Mouse (Mus musculus): Measurements from ENCODE around the gene Rgs14. TPM values are rescaled to one million over a fixed set of nuclear protein-coding genes. Genes with fewer than 3 reads are reported as not detected.
A peak's percentile ranks its signal among the peaks of the same experiment; 100 is the strongest.

Gene Rgs14
- polyA plus RNA-seq, 1 experiment from 2014 or later: 0.39 TPM

DNA sequence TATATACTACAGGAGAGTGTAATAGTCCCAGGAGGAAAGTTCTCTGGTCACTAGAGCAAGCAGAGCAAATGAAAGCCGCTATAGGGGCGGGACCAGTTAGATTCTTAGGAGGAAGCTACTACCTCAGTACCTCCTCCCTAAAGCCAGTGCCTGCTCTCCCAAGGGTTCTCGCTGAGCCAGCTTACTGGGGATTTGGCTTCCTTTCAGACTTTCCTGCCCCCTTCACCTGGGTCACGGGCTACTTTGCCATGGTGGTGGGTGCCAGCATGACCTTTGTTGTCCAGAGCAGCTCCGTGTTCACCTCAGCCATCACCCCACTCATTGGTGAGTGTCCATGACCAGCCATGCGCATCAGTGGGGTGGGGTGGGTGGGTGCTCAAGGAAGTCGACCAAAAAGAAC, 42.3 kb downstream of the Rgs14 start:
- 71% methylated on average over 7 of the region's 7 CpGs for WGBS
- Histone ChIP-seq H3K27me3 (peaks cover 22% of the 10 kb centered on the region), H3K9ac (replicated peaks) (no peak overlapping the region), H3K27ac (no peak overlapping the region), H3K4me1 (replicated peaks) (peaks cover 6% of the 10 kb centered on the region), H3K36me3 (no peaks in the 10 kb centered on the region), H3K4me2 (replicated peaks) (no peak overlapping the region), H3K4me3 (replicated peaks) (no peak overlapping the region), H3K9me3 (no peaks in the 10 kb centered on the region)
- ATAC-seq: no peak

DNA sequence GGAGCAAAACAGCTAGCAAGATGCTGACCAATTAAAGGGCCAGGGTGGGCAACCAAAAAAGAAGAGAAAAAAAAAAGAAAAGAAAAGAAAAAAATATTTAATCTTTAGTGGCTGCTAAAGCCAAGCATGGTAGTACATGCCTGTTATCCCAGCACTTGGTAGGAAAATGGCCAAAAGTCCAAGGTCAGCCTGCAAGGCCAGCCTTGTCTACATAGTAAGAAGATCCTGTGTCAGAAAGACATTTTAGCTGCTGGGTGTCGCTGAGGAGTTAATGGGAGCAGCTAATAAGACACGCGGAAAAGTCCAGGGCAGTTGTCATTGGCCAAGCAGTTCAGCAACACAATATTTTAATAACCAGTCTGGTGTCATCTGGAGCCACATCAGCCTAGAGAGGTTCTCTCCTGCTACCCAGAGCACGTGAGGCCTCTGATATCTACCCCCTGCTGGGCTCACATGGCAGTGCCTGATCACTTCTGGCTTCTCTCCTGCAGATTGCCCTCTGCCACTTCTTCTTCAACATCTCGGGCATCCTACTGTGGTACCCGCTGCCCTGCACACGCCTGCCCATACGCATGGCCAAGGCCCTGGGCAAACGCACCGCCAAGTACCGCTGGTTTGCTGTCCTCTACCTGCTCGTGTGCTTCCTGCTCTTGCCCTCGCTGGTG, 43.2 kb downstream of the Rgs14 start:
- 83% methylated on average over 13 of the region's 13 CpGs for WGBS
- Histone ChIP-seq H3K4me2 (replicated peaks) (no peak overlapping the region), H3K4me3 (replicated peaks) (no peak overlapping the region), H3K9ac (replicated peaks) (no peak overlapping the region), H3K27me3 (peaks cover 28% of the 10 kb centered on the region), H3K27ac (no peak overlapping the region), H3K36me3 (no peaks in the 10 kb centered on the region), H3K4me1 (replicated peaks) (peaks cover 7% of the 10 kb centered on the region), H3K9me3 (no peaks in the 10 kb centered on the region)
- ATAC-seq: no peak

- no peak for ATAC-seq
- Histone ChIP-seq H3K4me3 (replicated peaks) (no peak overlapping the region), H3K4me2 (replicated peaks) (no peak overlapping the region), H3K9ac (replicated peaks) (no peak overlapping the region), H3K9me3 (no peaks in the 10 kb centered on the region), H3K27ac (no peak overlapping the region), H3K27me3 (peaks cover 34% of the 10 kb centered on the region), H3K4me1 (replicated peaks) (peaks cover 12% of the 10 kb centered on the region), H3K36me3 (no peaks in the 10 kb centered on the region)
- 85% methylated on average over 12 of the region's 12 CpGs for WGBS
Observed at GRCm38 (mm10) chr13:55413333-55413732, 43.8 kb downstream of the Rgs14 start.

- Histone ChIP-seq H3K4me1 (replicated peaks) (peaks cover 13% of the 10 kb centered on the region), H3K36me3 (no peaks in the 10 kb centered on the region), H3K4me3 (replicated peaks) (peak within 1 kb of the TSS; percentile 41), H3K9ac (replicated peaks) (peak within 1 kb of the TSS; percentile 66), H3K27me3 (peaks cover 49% of the 10 kb centered on the region), H3K4me2 (replicated peaks) (peak within 1 kb of the TSS; percentile 61), H3K9me3 (no peaks in the 10 kb centered on the region), H3K27ac (no peak within 1 kb of the TSS)
- peak; percentile 71 for ATAC-seq
- WGBS: 7% methylated on average over 41 of the region's 41 CpGs
Observed at GRCm38 (mm10) chr13:55414743-55415380, 45.3 kb downstream of the Rgs14 start, which contains the start of gene Pfn3. Pfn3 (minus strand) TSS chr13:55415232.

DNA sequence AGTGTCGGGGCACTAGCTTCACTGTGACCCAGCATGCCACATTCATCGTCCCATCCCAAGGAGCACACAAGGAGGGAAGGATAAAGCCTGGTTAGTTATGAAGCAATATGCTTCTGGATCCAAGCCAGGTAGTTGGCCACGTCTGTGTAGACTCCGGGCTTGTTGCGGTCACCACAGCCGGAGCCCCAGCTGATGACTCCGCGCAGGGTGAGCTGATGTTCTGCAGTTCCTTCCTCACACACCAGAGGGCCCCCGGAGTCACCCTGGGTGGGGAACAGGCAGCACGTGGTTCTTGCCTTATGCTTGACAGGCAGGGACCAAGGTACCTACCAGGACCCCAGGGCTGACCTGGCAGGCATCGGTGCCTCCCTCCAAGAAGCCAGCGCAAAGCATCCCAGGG, 48.5 kb downstream of the Rgs14 start:
- Histone ChIP-seq H3K9ac (replicated peaks) (peak overlapping the region; percentile 16; the same call in 1 of the 2 replicates), H3K4me3 (replicated peaks) (no peak overlapping the region; the same call in 1 of the 2 replicates), H3K4me1 (replicated peaks) (peaks cover 27% of the 10 kb centered on the region), H3K27me3 (peaks cover 77% of the 10 kb centered on the region), H3K4me2 (replicated peaks) (peak overlapping the region; percentile 30), H3K36me3 (no peaks in the 10 kb centered on the region), H3K9me3 (no peaks in the 10 kb centered on the region), H3K27ac (no peak overlapping the region)
- peak; percentile 62 for ATAC-seq
- WGBS: 10% methylated on average over 12 of the region's 12 CpGs

DNA sequence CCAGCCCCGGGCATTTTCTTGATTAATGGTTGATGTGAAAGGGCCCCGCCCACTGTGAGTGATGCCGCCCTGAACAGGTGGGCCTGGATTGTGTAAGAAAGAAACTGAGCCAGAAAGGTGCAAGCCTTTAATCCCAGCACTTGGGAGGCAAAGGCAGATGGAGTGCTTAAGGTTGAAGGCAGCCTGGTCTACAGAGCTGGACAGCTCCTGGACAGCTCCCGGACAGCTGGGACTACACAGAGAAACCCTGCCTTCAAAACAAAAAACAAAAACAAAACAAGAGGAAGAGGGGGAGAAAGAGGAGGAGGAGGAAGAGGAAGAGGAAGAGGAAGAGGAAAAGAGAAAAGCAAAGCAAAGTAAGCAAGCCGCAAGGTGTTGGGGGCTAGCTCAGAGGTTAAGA, 49.6 kb downstream of the Rgs14 start:
- no peak for ATAC-seq
- Histone ChIP-seq H3K27me3 (peaks cover 66% of the 10 kb centered on the region), H3K27ac (no peak overlapping the region), H3K9me3 (no peaks in the 10 kb centered on the region), H3K4me2 (replicated peaks) (no peak overlapping the region), H3K4me1 (replicated peaks) (peaks cover 27% of the 10 kb centered on the region), H3K4me3 (replicated peaks) (no peak overlapping the region), H3K9ac (replicated peaks) (no peak overlapping the region), H3K36me3 (no peaks in the 10 kb centered on the region)
- WGBS: 89% methylated on average over 5 of the region's 5 CpGs

DNA sequence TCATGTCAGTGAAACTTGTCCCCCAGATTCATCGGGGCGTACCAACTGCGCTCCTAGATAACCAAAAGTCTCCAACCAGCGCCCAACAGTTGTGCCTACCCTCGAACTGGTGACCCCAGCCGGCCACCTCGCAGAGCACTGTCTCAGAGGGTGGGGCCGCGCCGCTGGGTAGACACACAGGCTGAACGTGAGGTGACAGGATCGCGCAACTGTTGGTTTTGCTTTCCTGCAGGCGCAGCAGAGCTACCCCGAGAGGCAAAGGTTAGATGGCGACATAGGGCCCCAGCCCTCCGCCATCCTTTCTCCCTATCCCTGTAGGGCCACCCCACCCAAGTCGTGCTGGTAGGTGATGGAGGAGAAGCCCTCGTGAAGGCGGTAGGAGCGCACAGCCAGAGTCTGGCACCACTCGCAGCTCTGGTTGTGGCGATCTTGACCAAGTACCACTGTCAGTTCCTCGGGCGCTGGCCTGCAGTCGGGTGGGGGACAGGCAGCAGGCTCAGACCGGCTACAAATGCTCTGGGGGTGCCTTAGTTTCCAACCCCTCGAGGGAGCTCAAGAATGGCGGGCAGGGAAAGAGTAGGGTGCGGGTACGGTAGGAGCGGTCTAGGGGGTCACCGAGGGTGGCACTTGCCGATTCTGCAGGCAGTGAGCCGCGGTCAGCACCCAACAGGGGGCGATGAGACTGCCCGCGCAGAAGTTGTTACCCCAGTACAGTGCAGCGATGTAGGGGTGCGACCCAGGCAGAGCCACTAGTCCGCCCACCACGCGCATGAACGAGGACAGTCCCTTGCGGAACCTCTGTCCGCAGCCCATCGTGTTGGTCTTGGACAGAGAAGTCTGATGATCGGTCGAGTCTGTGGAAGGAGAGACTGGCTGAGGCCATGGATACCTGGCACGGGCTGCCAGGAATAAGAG, 50.7 kb downstream of the Rgs14 start:
- Histone ChIP-seq H3K36me3 (no peaks in the 10 kb centered on the region), H3K27ac (no peak overlapping the region), H3K4me3 (replicated peaks) (peak overlapping the region; percentile 16), H3K4me1 (replicated peaks) (peaks cover 20% of the 10 kb centered on the region), H3K9me3 (no peaks in the 10 kb centered on the region), H3K9ac (replicated peaks) (no peak overlapping the region; the same call in 1 of the 2 replicates), H3K27me3 (peaks cover 57% of the 10 kb centered on the region), H3K4me2 (replicated peaks) (peak overlapping the region; percentile 44; the same call in 1 of the 2 replicates)
- no peak; the same call in 1 of the 2 replicates for ATAC-seq
- WGBS: 31% methylated on average over 51 of the region's 51 CpGs

DNA sequence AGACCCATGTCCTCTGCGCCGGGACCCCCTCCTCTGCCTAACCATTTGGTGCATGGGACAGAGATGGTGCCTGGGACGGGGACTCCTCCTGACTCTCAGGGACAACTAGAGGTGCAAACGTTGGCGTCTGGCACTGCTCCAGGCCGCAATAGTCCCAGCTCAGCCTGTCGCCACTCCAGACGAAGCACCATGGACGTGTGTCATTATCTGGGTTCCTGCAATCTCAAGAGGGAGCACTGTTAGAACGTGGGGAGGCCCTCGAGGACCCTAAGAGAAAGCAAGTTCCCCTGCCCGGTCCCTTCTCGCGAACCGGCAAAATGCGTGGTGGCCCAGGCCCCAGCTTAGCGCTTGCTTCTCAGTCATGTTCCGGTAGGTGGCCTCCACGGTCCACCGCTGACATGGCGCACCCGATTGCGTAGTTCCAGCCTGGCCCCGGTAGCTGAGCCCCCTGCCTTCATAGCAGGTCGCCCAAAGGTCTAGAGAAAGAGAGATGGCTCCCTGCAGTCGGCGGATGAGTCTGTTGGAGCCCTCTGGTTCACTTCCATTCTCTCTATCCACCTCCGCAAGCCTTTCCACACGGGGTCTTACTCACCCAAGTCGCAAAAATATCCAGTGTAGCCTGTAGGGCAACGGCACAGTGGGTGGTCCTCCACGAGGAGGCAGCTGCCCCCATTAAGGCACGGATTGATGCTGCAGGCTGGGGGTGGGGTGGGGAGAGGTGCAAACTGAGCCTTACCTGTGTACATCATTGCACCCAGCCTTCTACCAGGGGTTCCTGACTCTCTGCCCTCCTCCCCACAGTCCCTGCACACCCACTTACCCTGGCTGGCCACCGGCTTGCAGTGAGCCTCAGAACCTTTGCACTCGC, 51.6 kb downstream of the Rgs14 start:
- Histone ChIP-seq H3K4me1 (replicated peaks) (peaks cover 20% of the 10 kb centered on the region), H3K36me3 (no peaks in the 10 kb centered on the region), H3K9me3 (no peaks in the 10 kb centered on the region), H3K4me2 (replicated peaks) (peak overlapping the region; percentile 44), H3K27me3 (peaks cover 57% of the 10 kb centered on the region), H3K4me3 (replicated peaks) (peak overlapping the region; percentile 16), H3K27ac (no peak overlapping the region), H3K9ac (replicated peaks) (no peak overlapping the region; the same call in 1 of the 2 replicates)
- 17% methylated on average over 35 of the region's 35 CpGs for WGBS
- peak; percentile 74 for ATAC-seq

- no peak for ATAC-seq
- Histone ChIP-seq H3K36me3 (no peaks in the 10 kb centered on the region), H3K27ac (no peak within 1 kb of the TSS), H3K4me1 (replicated peaks) (no peaks in the 10 kb centered on the region), H3K27me3 (peaks cover 20% of the 10 kb centered on the region), H3K4me2 (replicated peaks) (no peak within 1 kb of the TSS), H3K4me3 (replicated peaks) (no peak within 1 kb of the TSS), H3K9ac (replicated peaks) (no peak within 1 kb of the TSS), H3K9me3 (no peaks in the 10 kb centered on the region)
- WGBS: 97% methylated on average over 10 of the region's 10 CpGs
Observed at GRCm38 (mm10) chr13:55426613-55427012, 57.1 kb downstream of the Rgs14 start, which contains the start of gene F12. F12 (minus strand) TSS chr13:55426793.

GRCm38 (mm10) chr13:55429226-55429888, 59.8 kb downstream of the Rgs14 start:
- H3K4me2 ChIP-seq (replicated peaks): no peak overlapping the region
- H3K27me3 ChIP-seq: peaks cover 7% of the 10 kb centered on the region; the same call in 1 of the 2 replicates
- H3K9me3 ChIP-seq: no peaks in the 10 kb centered on the region
- no peak overlapping the region for H3K9ac ChIP-seq (replicated peaks)
- no peak overlapping the region for H3K27ac ChIP-seq
- 80% methylated on average over 12 of the region's 12 CpGs for WGBS
- no peaks in the 10 kb centered on the region for H3K4me1 ChIP-seq (replicated peaks)
- no peak for ATAC-seq
- H3K36me3 ChIP-seq: no peaks in the 10 kb centered on the region
- H3K4me3 ChIP-seq (replicated peaks): no peak overlapping the region

DNA sequence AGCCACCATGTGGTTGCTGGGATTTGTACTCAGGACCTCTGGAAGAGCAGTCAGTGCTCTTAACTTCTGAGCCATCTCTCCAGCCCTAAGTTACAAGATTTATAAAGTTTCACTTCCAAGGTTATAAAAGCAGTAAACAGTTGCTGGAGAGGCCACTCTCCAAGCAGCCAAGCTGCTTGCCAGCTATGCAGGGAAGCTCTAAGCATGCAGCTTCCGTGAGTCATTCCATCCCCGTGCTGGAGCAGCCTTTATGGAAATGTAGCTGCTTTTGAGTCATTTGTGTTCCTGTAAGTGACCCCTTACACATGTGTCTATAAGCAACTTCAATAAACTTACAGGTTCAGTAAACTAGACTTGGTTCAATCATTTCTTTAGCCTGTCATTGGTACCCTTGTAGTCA, 61.0 kb downstream of the Rgs14 start:
- H3K27me3 ChIP-seq: peaks cover 7% of the 10 kb centered on the region; the same call in 1 of the 2 replicates
- ATAC-seq: no peak
- no peaks in the 10 kb centered on the region for H3K9me3 ChIP-seq
- WGBS: 85% methylated on average over 2 of the region's 2 CpGs
- H3K4me1 ChIP-seq (replicated peaks): no peaks in the 10 kb centered on the region
- no peaks in the 10 kb centered on the region for H3K36me3 ChIP-seq
- no peak overlapping the region for H3K4me2 ChIP-seq (replicated peaks)
- no peak overlapping the region for H3K27ac ChIP-seq
- no peak overlapping the region for H3K4me3 ChIP-seq (replicated peaks)
- H3K9ac ChIP-seq (replicated peaks): no peak overlapping the region
